Mouse (Mus musculus) forebrain, postnatal 0 days (tissue): ENCODE measurements at regions not wholly inside any gene's neighbourhood (a gene's known extent, or its start where the extent isn't known, plus 50 kb on each side); places are given as distances from the start of the nearest gene placed in this dataset.
A peak's percentile ranks its signal among the peaks of the same experiment; 100 is the strongest.

Source experiments
- ATAC-seq: fragments of 200-750 bp; cut with Nextera tagmentation; 2 replicates; pipeline ENCODE4 v1.8.0; 2017; ENCODE audit warnings: mild to moderate bottlenecking, moderate library complexity
- DNase-seq: peaks from one replicate; pipeline ENCODE4 v3.0.0-alpha.2; 2015
- H3K27ac ChIP-seq: fragments of 300-500 bp; sonication (generic); 2 replicates; pipeline ENCODE4 v1.5.1; 2014; ENCODE audit warnings: low read depth, mild to moderate bottlenecking, antibody characterized with exemption, low read length, moderate library complexity, mixed read lengths
- H3K27me3 ChIP-seq: fragments of 300-500 bp; sonication (generic); 2 replicates; pipeline ENCODE4 v1.6.1; 2014; ENCODE audit warnings: mild to moderate bottlenecking, low read length, mixed read lengths; ENCODE audit not compliant: insufficient read depth
- H3K36me3 ChIP-seq: fragments of 300-500 bp; sonication (generic); 2 replicates; pipeline ENCODE4 v1.6.1; 2014; ENCODE audit warnings: mild to moderate bottlenecking, moderate library complexity; ENCODE audit not compliant: insufficient read depth
- H3K4me1 ChIP-seq: fragments of 300-500 bp; sonication (generic); 2 replicates; pipeline ENCODE4 v1.6.1; 2014; ENCODE audit warnings: antibody characterized with exemption; ENCODE audit not compliant: insufficient read depth
- H3K4me2 ChIP-seq: fragments of 300-500 bp; sonication (generic); 2 replicates; pipeline ENCODE4 v1.6.1; 2014; ENCODE audit warnings: low read depth, mild to moderate bottlenecking, moderate library complexity
- H3K4me3 ChIP-seq: fragments of 300-500 bp; sonication (generic); 2 replicates; pipeline ENCODE4 v1.5.1; 2014; ENCODE audit warnings: low read depth, low read length, mixed read lengths
- H3K9ac ChIP-seq: fragments of 300-500 bp; sonication (generic); 2 replicates; pipeline ENCODE4 v1.6.1; 2014; ENCODE audit warnings: mild to moderate bottlenecking
- H3K9me3 ChIP-seq: fragments of 300-500 bp; sonication (generic); 2 replicates; pipeline ENCODE4 v1.6.1; 2016; ENCODE audit warnings: low read length
- CTCF ChIP-seq: sonication (generic); IDR thresholded peaks from 2 replicates; pipeline ENCODE4 v1.5.1; 2016; ENCODE audit warnings: antibody characterized with exemption, control low read depth, low read depth
- WGBS: fragments of 180-500 bp; shearing (Covaris S2); extraction: QIAGEN DNeasy Blood & Tissue Kit; methylation state at CpG from one replicate; pipeline ENCODE4 v1.1.7; 2014; 5-methylcytosine and 5-hydroxymethylcytosine counted together

GRCm38 (mm10) chr12:47128596-47128995 is 309.9 kb upstream of the Nova1 start:
- DNase-seq, result no peak
- H3K4me2 ChIP-seq, result no peak overlapping the region
- ATAC-seq, result no peak
- no peak overlapping the region for H3K9ac ChIP-seq
- H3K27me3 ChIP-seq, result no peaks in the 10 kb centered on the region
- H3K4me3 ChIP-seq, result no peak overlapping the region
- no peak for TF ChIP-seq CTCF
- H3K9me3 ChIP-seq, result no peaks in the 10 kb centered on the region
- WGBS, result 85% methylated on average over 3 of the region's 3 CpGs
- H3K27ac ChIP-seq, result no peak overlapping the region
- no peaks in the 10 kb centered on the region for H3K36me3 ChIP-seq
- no peaks in the 10 kb centered on the region for H3K4me1 ChIP-seq

GRCm38 (mm10) chr12:47121426-47121825 is 302.7 kb upstream of the Nova1 start:
- no peak for TF ChIP-seq CTCF
- no peak for DNase-seq
- Histone ChIP-seq H3K9ac (no peak overlapping the region), H3K4me3 (no peak overlapping the region), H3K27me3 (no peaks in the 10 kb centered on the region; the same call in 1 of the 2 replicates), H3K4me2 (no peak overlapping the region), H3K9me3 (no peaks in the 10 kb centered on the region), H3K4me1 (no peaks in the 10 kb centered on the region), H3K36me3 (no peaks in the 10 kb centered on the region), H3K27ac (no peak overlapping the region)
- 76% methylated on average over 3 of the region's 3 CpGs for WGBS
- no peak for ATAC-seq

GRCm38 (mm10) chr12:47117504-47117903 is 298.8 kb upstream of the Nova1 start:
- no peak for TF ChIP-seq CTCF
- Histone ChIP-seq H3K9ac (no peak overlapping the region), H3K4me3 (no peak overlapping the region), H3K4me2 (no peak overlapping the region), H3K4me1 (no peaks in the 10 kb centered on the region), H3K27me3 (no peaks in the 10 kb centered on the region; the same call in 1 of the 2 replicates), H3K36me3 (no peaks in the 10 kb centered on the region), H3K9me3 (no peaks in the 10 kb centered on the region), H3K27ac (no peak overlapping the region)
- ATAC-seq (no peak), DNase-seq (no peak)
- WGBS, result 81% methylated on average over 3 of the region's 3 CpGs

- Histone ChIP-seq H3K27me3 (no peaks in the 10 kb centered on the region), H3K27ac (no peak overlapping the region), H3K4me3 (no peak overlapping the region), H3K4me1 (no peaks in the 10 kb centered on the region), H3K9me3 (no peaks in the 10 kb centered on the region), H3K9ac (no peak overlapping the region), H3K36me3 (no peaks in the 10 kb centered on the region), H3K4me2 (no peak overlapping the region)
- ATAC-seq (no peak), DNase-seq (no peak)
- no peak for TF ChIP-seq CTCF
Observed at GRCm38 (mm10) chr12:47089234-47089633, 270.5 kb upstream of the Nova1 start.

GRCm38 (mm10) chr12:47074961-47075360 is 256.2 kb upstream of the Nova1 start:
- Histone ChIP-seq H3K9ac (no peak overlapping the region), H3K9me3 (no peaks in the 10 kb centered on the region), H3K4me2 (no peak overlapping the region), H3K4me1 (no peaks in the 10 kb centered on the region), H3K4me3 (no peak overlapping the region), H3K36me3 (no peaks in the 10 kb centered on the region), H3K27ac (no peak overlapping the region), H3K27me3 (no peaks in the 10 kb centered on the region)
- DNase-seq (no peak), ATAC-seq (no peak)
- no peak for TF ChIP-seq CTCF
- WGBS, result 58% methylated on average over 2 of the region's 2 CpGs

- H3K9me3 ChIP-seq, result no peaks in the 10 kb centered on the region
- H3K27ac ChIP-seq, result no peak overlapping the region
- ATAC-seq (no peak), DNase-seq (no peak)
- H3K4me2 ChIP-seq, result no peak overlapping the region
- no peak overlapping the region for H3K9ac ChIP-seq
- WGBS, result 82% methylated on average over 1 of the region's 1 CpGs
- no peaks in the 10 kb centered on the region for H3K36me3 ChIP-seq
- H3K4me3 ChIP-seq, result no peak overlapping the region
- H3K4me1 ChIP-seq, result no peaks in the 10 kb centered on the region
- TF ChIP-seq CTCF, result no peak
- no peaks in the 10 kb centered on the region for H3K27me3 ChIP-seq
Observed at GRCm38 (mm10) chr12:47052474-47052873, 233.7 kb upstream of the Nova1 start.

- H3K36me3 ChIP-seq, result no peaks in the 10 kb centered on the region
- no peak overlapping the region for H3K4me3 ChIP-seq
- TF ChIP-seq CTCF, result no peak
- 60% methylated on average over 6 of the region's 6 CpGs for WGBS
- no peak overlapping the region for H3K4me2 ChIP-seq
- no peaks in the 10 kb centered on the region for H3K9me3 ChIP-seq
- no peaks in the 10 kb centered on the region for H3K27me3 ChIP-seq
- no peaks in the 10 kb centered on the region for H3K4me1 ChIP-seq
- no peak overlapping the region for H3K9ac ChIP-seq
- H3K27ac ChIP-seq, result no peak overlapping the region
- ATAC-seq (peak; percentile 43; the same call in 1 of the 2 replicates), DNase-seq (peak; percentile 20)
Observed at GRCm38 (mm10) chr12:47020810-47021348, 202.2 kb upstream of the Nova1 start.
